9 mouse cellular contexts compared by ENCODE assay signal in genomic region chr2:118487806-118488205, GRCm38 (mm10). TPM values are rescaled to one million over a fixed set of nuclear protein-coding genes. Genes with fewer than 3 reads are reported as not detected.
A peak's percentile ranks its signal among the peaks of the same experiment; 100 is the strongest.
DNase-seq lines count a peak whose midpoint lies in the region; ATAC-seq lines count a peak whose summit lies in the region.
"Had no signal": no experiment of that assay in that cellular context is flagged by ENCODE, and none has a peak within 500 bp of the region (broad histone marks: within the 10 kb centered on the region; RNA-seq: fewer than 3 reads in every experiment).

No protein-coding gene starts in this region.

- peaks cover 16% of the 10 kb centered on the region for H3K4me1 ChIP-seq in forebrain, embryonic 12.5 days

- no peak overlapping the region for H3K27ac ChIP-seq in forebrain, embryonic 12.5 days
- H3K27ac ChIP-seq: lung, embryonic 15.5 days had no signal

- WGBS in forebrain, embryonic 12.5 days, result 72% methylated on average over 3 of the region's 3 CpGs

- no peak for ATAC-seq in megakaryocyte progenitor cell, adult 5-6 weeks (replicated peaks; ENCODE audit: poor library complexity)
- no peak for ATAC-seq in forebrain, embryonic 12.5 days (ENCODE audit: low FRiP score)

- no peak overlapping the region for H3K4me3 ChIP-seq in forebrain, embryonic 12.5 days (replicated peaks)
- H3K4me3 ChIP-seq: lung, embryonic 15.5 days had no signal

- H3K4me2 ChIP-seq in forebrain, embryonic 12.5 days, result no peak overlapping the region
- H3K4me2 ChIP-seq: lung, embryonic 15.5 days had no signal

- no peaks in the 10 kb centered on the region for H3K9me3 ChIP-seq in forebrain, embryonic 12.5 days
- H3K9me3 ChIP-seq: lung, embryonic 15.5 days had no signal

- H3K9ac ChIP-seq in forebrain, embryonic 12.5 days, result no peak overlapping the region
- H3K9ac ChIP-seq: lung, embryonic 15.5 days had no signal

- DNase-seq in gastrocnemius, postnatal 10 days, result peak; percentile 34
- DNase-seq in gastrocnemius, adult 18-20 months (ENCODE audit: low spot score), result no peak
- peak; percentile 77 to 78 for DNase-seq in B cell, adult 2 months
- peak; percentile 31 for DNase-seq in brain, adult 2 months (ENCODE audit: low read depth, low spot score)
- DNase-seq in lung, postnatal 25 days (ENCODE audit: low spot score), result peak; percentile 52
- DNase-seq in Muller cell, postnatal 12 days (ENCODE audit: inconsistent ontology term), result no peak

- peaks cover 6% of the 10 kb centered on the region; the same call in 1 of the 2 replicates for H3K27me3 ChIP-seq in forebrain, embryonic 12.5 days
- H3K27me3 ChIP-seq: lung, embryonic 15.5 days had no signal

- no peaks in the 10 kb centered on the region for H3K36me3 ChIP-seq in forebrain, embryonic 12.5 days (replicated peaks)
- H3K36me3 ChIP-seq: lung, embryonic 15.5 days had no signal

RNA-seq across cellular contexts. Expression of gene Srp14, which starts 8.3 kb away (rescaled TPM):
- total RNA-seq in gastrocnemius, postnatal 10 days (2021), result 100 to 1,000 TPM; 148 to 154 TPM
- total RNA-seq in gastrocnemius, adult 18-20 months (2021), result 100 to 1,000 TPM; 131 to 142 TPM
- 166 and 168 TPM in 2 replicates for total RNA-seq in megakaryocyte progenitor cell, adult 5-6 weeks (2015)
- total RNA-seq in megakaryocyte progenitor cell, adult 5-6 weeks (2017), result 203 and 225 TPM in 2 replicates
- polyA plus RNA-seq in forebrain, embryonic 12.5 days (2016; fragmentation: Nextera tagmentation; extraction: Ambion mirVana), result 252 and 263 TPM in 2 replicates

Comparison
In these comparisons a context has a peak if more than half of its experiments do, and no peak if none do; other contexts are left out.
1. DNase-seq: peak in gastrocnemius, postnatal 10 days (single experiment), B cell, adult 2 months (2 of 2), brain, adult 2 months (single experiment) and lung, postnatal 25 days (single experiment); none in gastrocnemius, adult 18-20 months (single experiment) and Muller cell, postnatal 12 days (single experiment).